Mouse (Mus musculus) MEL (cell line): ENCODE data around the gene Ap1b1.

Experiments
- EP300 ChIP-seq, 2 experiments: IDR thresholded peaks; 2 replicates each; pipeline ENCODE4 v1.6.1; 2011; ENCODE audit warnings: improper control_type of control experiment in 2 of 2, low read length in 2 of 2, low read depth in 1 of 2, mild to moderate bottlenecking in 1 of 2
- NELFE ChIP-seq: IDR thresholded peaks from 2 replicates; pipeline ENCODE4 v1.6.1; 2011; ENCODE audit warnings: low read depth, low read length, improper control_type of control experiment
- POLR2AphosphoS2 ChIP-seq: IDR thresholded peaks from 2 replicates; pipeline ENCODE4 v1.6.1; 2011; ENCODE audit warnings: low read length, improper control_type of control experiment
- SIN3A ChIP-seq: IDR thresholded peaks from 2 replicates; pipeline ENCODE4 v1.6.1; 2012; ENCODE audit warnings: low read length, improper control_type of control experiment, inconsistent platforms
- UBTF ChIP-seq: IDR thresholded peaks from 2 replicates; pipeline ENCODE4 v1.6.1; 2012; ENCODE audit warnings: low read depth, mild to moderate bottlenecking, inconsistent platforms, low read length, improper control_type of control experiment, moderate library complexity, borderline replicate concordance; ENCODE audit not compliant: insufficient read depth
- USF1 ChIP-seq: IDR thresholded peaks from 2 replicates; pipeline ENCODE4 v1.6.1; 2014; ENCODE audit warnings: low read depth, mild to moderate bottlenecking, inconsistent platforms, low read length, improper control_type of control experiment, moderate library complexity
- USF2 ChIP-seq, 2 experiments: IDR thresholded peaks; 2 replicates each; pipeline ENCODE4 v1.6.1; 2011 to 2012; ENCODE audit warnings: improper control_type of control experiment in 2 of 2, low read length in 2 of 2, borderline replicate concordance in 1 of 2, inconsistent platforms in 1 of 2, low read depth in 1 of 2, mild to moderate bottlenecking in 1 of 2; ENCODE audit not compliant: insufficient read depth in 1 of 2
- ZNF384 ChIP-seq: IDR thresholded peaks from 2 replicates; pipeline ENCODE4 v1.6.1; 2012; ENCODE audit warnings: low read depth, mild to moderate bottlenecking, inconsistent platforms, low read length, improper control_type of control experiment

- TF ChIP-seq USF1 (no peak), ZNF384 (no peak), UBTF (no peak), POLR2AphosphoS2 (no peak), USF2 (IDR thresholded peaks at IDR 0.05; ENCODE audit: borderline replicate concordance in 1 of 2, insufficient read depth in 1 of 2, low read depth in 1 of 2, low read length in 2 of 2) (no peak), SIN3A (no peak), NELFE (no peak), EP300 (IDR thresholded peaks at IDR 0.05; ENCODE audit: low read depth in 1 of 2, low read length in 2 of 2) (no peak)
Measured at GRCm38 (mm10) chr11:5028228-5028627, 41.6 kb downstream of the Ap1b1 start.
